Mouse (Mus musculus) CH12.LX (cell line): ENCODE results near the gene Lrtm2. TPM values are rescaled to one million over a fixed set of nuclear protein-coding genes. Genes with fewer than 3 reads are reported as not detected.

Experiments used
- DNase-seq: peaks from one replicate; pipeline ENCODE4 v3.0.0-alpha.2; 2013; ENCODE audit errors: extremely low read depth
- H3K27ac ChIP-seq: 2 replicates; pipeline ENCODE4 v1.5.1; 2012; ENCODE audit warnings: low read depth, mild to moderate bottlenecking, control low read depth, moderate library complexity; ENCODE audit not compliant: insufficient read depth
- H3K27me3 ChIP-seq: replicated peaks from 2 replicates; pipeline ENCODE3; 2012; ENCODE audit warnings: inconsistent platforms
- H3K36me3 ChIP-seq, 2 experiments: replicated peaks in 1 of 2; 2 replicates each; pipeline versions ENCODE3 to v1.6.1; 2012; ENCODE audit warnings: inconsistent platforms in 1 of 2, low read length in 1 of 2, mild to moderate bottlenecking in 1 of 2, mixed read lengths in 1 of 2, moderate library complexity in 1 of 2; ENCODE audit not compliant: control insufficient read depth in 1 of 2, insufficient read depth in 1 of 2
- H3K4me1 ChIP-seq, 2 experiments: 2 replicates each; pipeline ENCODE4 v1.6.1; 2012; ENCODE audit warnings: inconsistent platforms in 1 of 2, moderate library complexity in 1 of 2; ENCODE audit not compliant: insufficient read depth in 2 of 2, control insufficient read depth in 1 of 2
- H3K4me2 ChIP-seq: 2 replicates; pipeline ENCODE4 v1.6.1; 2012; ENCODE audit warnings: low read depth, mild to moderate bottlenecking, control low read depth; ENCODE audit not compliant: poor library complexity, insufficient read depth, severe bottlenecking
- H3K4me3 ChIP-seq, 3 experiments: fragments of 150-350 bp in 1 of 3; sonication (generic) in 1 of 3; replicated peaks in 1 of 3; 2 replicates each; pipeline versions ENCODE3 to v1.5.1; 2011 to 2012; ENCODE audit warnings: low read depth in 2 of 3, low read length in 2 of 3, mild to moderate bottlenecking in 2 of 3, moderate library complexity in 2 of 3, control low read depth in 1 of 3, improper control_type of control experiment in 1 of 3, inconsistent platforms in 1 of 3, mixed read lengths in 1 of 3; ENCODE audit not compliant: poor library complexity in 1 of 3
- H3K79me2 ChIP-seq: replicated peaks from 2 replicates; pipeline ENCODE4 v1.6.1; 2012; ENCODE audit warnings: mild to moderate bottlenecking, moderate library complexity; ENCODE audit not compliant: control insufficient read depth, poor library complexity, insufficient read depth, severe bottlenecking; ENCODE audit errors: extremely low read depth
- H3K9ac ChIP-seq: 2 replicates; pipeline ENCODE4 v1.6.1; 2012; ENCODE audit warnings: low read depth, mild to moderate bottlenecking, control low read depth, moderate library complexity; ENCODE audit not compliant: insufficient read depth
- H3K9me3 ChIP-seq: replicated peaks from 2 replicates; pipeline ENCODE3; 2012; ENCODE audit warnings: low read length, inconsistent platforms, mixed read lengths
- BHLHE40 ChIP-seq: IDR thresholded peaks from 2 replicates; pipeline ENCODE4 v1.6.1; 2011; ENCODE audit warnings: mild to moderate bottlenecking, low read depth, low read length, improper control_type of control experiment
- CHD2 ChIP-seq: IDR thresholded peaks from 2 replicates; pipeline ENCODE4 v1.6.1; 2011; ENCODE audit warnings: low read length, improper control_type of control experiment
- CTCF ChIP-seq, 2 experiments: IDR thresholded peaks in 1 of 2; conservative IDR thresholded peaks in 1 of 2; 2 replicates each; pipeline ENCODE4 v1.5.1; 2011 to 2012; ENCODE audit warnings: low read depth in 2 of 2, low read length in 2 of 2, improper control_type of control experiment in 1 of 2, inconsistent platforms in 1 of 2, mild to moderate bottlenecking in 1 of 2, moderate library complexity in 1 of 2
- ELF1 ChIP-seq: IDR thresholded peaks from 2 replicates; pipeline ENCODE4 v1.6.1; 2014; ENCODE audit warnings: low read depth, mild to moderate bottlenecking, inconsistent platforms, low read length, improper control_type of control experiment
- EP300 ChIP-seq: IDR thresholded peaks from 2 replicates; pipeline ENCODE4 v1.6.1; 2011; ENCODE audit warnings: low read length, improper control_type of control experiment
- ETS1 ChIP-seq: conservative IDR thresholded peaks from 2 replicates; pipeline ENCODE4 v1.6.1; 2012; ENCODE audit warnings: low read depth, mild to moderate bottlenecking, inconsistent platforms, low read length, improper control_type of control experiment, moderate library complexity
- GABPA ChIP-seq: IDR thresholded peaks from 2 replicates; pipeline ENCODE4 v1.6.1; 2012; ENCODE audit warnings: low read depth, low read length, improper control_type of control experiment, inconsistent platforms; ENCODE audit not compliant: insufficient replicate concordance
- IRF4 ChIP-seq: IDR thresholded peaks from 2 replicates; pipeline ENCODE4 v1.6.1; 2014; ENCODE audit warnings: low read depth, mild to moderate bottlenecking, inconsistent platforms, low read length, improper control_type of control experiment
- JUN ChIP-seq: IDR thresholded peaks from 2 replicates; pipeline ENCODE4 v1.6.1; 2011; ENCODE audit warnings: low read depth, mild to moderate bottlenecking, low read length, improper control_type of control experiment, moderate library complexity; ENCODE audit not compliant: insufficient read depth
- MAZ ChIP-seq: IDR thresholded peaks from 2 replicates; pipeline ENCODE4 v1.6.1; 2012; ENCODE audit warnings: low read depth, mild to moderate bottlenecking, inconsistent platforms, low read length, improper control_type of control experiment, moderate library complexity
- MXI1 ChIP-seq: IDR thresholded peaks from 2 replicates; pipeline ENCODE4 v1.6.1; 2011; ENCODE audit warnings: mild to moderate bottlenecking, low read depth, low read length, improper control_type of control experiment
- MYC ChIP-seq: IDR thresholded peaks from 2 replicates; pipeline ENCODE4 v1.6.1; 2011; ENCODE audit warnings: low read depth, mild to moderate bottlenecking, improper control_type of control experiment, low read length
- NRF1 ChIP-seq: IDR thresholded peaks from 2 replicates; pipeline ENCODE4 v1.6.1; 2014; ENCODE audit warnings: low read depth, mild to moderate bottlenecking, inconsistent platforms, low read length, improper control_type of control experiment, moderate library complexity
- POLR2A ChIP-seq: IDR thresholded peaks from 2 replicates; pipeline ENCODE4 v1.6.1; 2011; ENCODE audit warnings: low read depth, mild to moderate bottlenecking, improper control_type of control experiment, low read length
- POLR2AphosphoS2 ChIP-seq: IDR thresholded peaks from 2 replicates; pipeline ENCODE4 v1.6.1; 2011; ENCODE audit warnings: low read depth, low read length, improper control_type of control experiment
- RAD21 ChIP-seq: IDR thresholded peaks from 2 replicates; pipeline ENCODE4 v1.6.1; 2011; ENCODE audit warnings: low read depth, mild to moderate bottlenecking, low read length, improper control_type of control experiment, moderate library complexity
- RCOR1 ChIP-seq: conservative IDR thresholded peaks from 2 replicates; pipeline ENCODE4 v1.6.1; 2012; ENCODE audit warnings: low read depth, mild to moderate bottlenecking, inconsistent platforms, low read length, improper control_type of control experiment
- SMC3 ChIP-seq: IDR thresholded peaks from 2 replicates; pipeline ENCODE4 v1.6.1; 2011; ENCODE audit warnings: low read depth, low read length, improper control_type of control experiment
- TCF12 ChIP-seq: IDR thresholded peaks from 2 replicates; pipeline ENCODE4 v1.6.1; 2014; ENCODE audit warnings: low read depth, mild to moderate bottlenecking, inconsistent platforms, low read length, improper control_type of control experiment
- UBTF ChIP-seq: IDR thresholded peaks from 2 replicates; pipeline ENCODE4 v1.6.1; 2012; ENCODE audit warnings: low read depth, mild to moderate bottlenecking, inconsistent platforms, low read length, improper control_type of control experiment, moderate library complexity
- USF2 ChIP-seq: conservative IDR thresholded peaks from 2 replicates; pipeline ENCODE4 v1.6.1; 2011; ENCODE audit warnings: low read depth, low read length, improper control_type of control experiment
- ZNF384 ChIP-seq: IDR thresholded peaks from 2 replicates; pipeline ENCODE4 v1.6.1; 2012; ENCODE audit warnings: low read depth, low read length, improper control_type of control experiment, inconsistent platforms
- dilution Hi-C: fragments of 300-500 bp; cut with MboI; formaldehyde crosslinking; loops from 2 replicates; pipeline ENCODE4 v1.14.3; 2020; ENCODE audit warnings: low sequenced_read_pairs; ENCODE audit not compliant: extremely low pct_unique_long_range_greater_than_20kb, extremely low pct_ligation_motif_present
- in situ Hi-C: fragments of 300-500 bp; cut with MboI; formaldehyde crosslinking; loops from 3 replicates; pipeline ENCODE4 v1.14.3; 2019; ENCODE audit warnings: low sequenced_read_pairs, low pct_ligation_motif_present, low pct_unique_long_range_greater_than_20kb, mixed read lengths
- polyA plus RNA-seq: library from polyadenylated mRNA; unstranded; fragments of >175 nt; gene quantifications from 2 replicates; pipeline ENCODE4 v1.2.1, GENCODE M21; 2012; ENCODE audit warnings: low read depth; ENCODE audit not compliant: insufficient read length
- total RNA-seq, 2 experiments: library from RNA; depleted of rRNA; stranded (reverse); fragments of 300-350 nt in 1 of 2; fragments of >200 nt in 1 of 2; gene quantifications; 2 replicates each; pipeline ENCODE4 v1.2.3; 2012 to 2014

The Lrtm2 gene
- total and polyA plus RNA-seq, 3 experiments: not detected

DNA sequence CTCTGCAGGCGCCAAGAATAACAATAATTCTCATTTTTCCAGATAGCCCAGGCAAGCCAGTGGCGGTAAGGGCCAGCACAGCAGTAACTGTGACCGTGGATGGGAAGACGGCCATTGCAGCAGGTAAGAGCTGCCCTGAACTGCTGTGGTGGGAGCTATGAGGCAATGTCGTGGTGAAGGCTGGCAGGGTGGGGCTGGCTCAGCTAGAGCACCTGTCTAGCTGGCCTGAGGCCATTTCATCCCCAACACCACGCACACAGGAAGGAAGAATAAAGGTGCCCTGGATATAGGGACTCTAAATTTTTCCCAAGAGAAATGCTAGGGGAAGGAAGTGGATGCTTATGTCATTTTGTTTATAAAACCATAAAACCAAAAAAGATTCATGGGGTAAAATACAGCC is 18.2 kb downstream of the Lrtm2 start:
- TF ChIP-seq RAD21: no peak
- no peak for TF ChIP-seq EP300
- no peak for TF ChIP-seq GABPA
- TF ChIP-seq TCF12: no peak
- TF ChIP-seq, all 38 proteins: peak for 0
- dilution Hi-C loops: no loop called here
- Histone ChIP-seq H3K36me3 (no peaks in the 10 kb centered on the region), H3K4me2 (no peak overlapping the region), H3K4me3 (no peak overlapping the region), H3K27ac (no peak overlapping the region), H3K9me3 (no peaks in the 10 kb centered on the region), H3K4me1 (0 out of 4 replicates have a peak, but pooled peaks cover 0 to 2% of the 10 kb centered on the region in 2 experiments), H3K9ac (no peak overlapping the region), H3K27me3 (peaks cover 96% of the 10 kb centered on the region), H3K79me2 (no peaks in the 10 kb centered on the region)
- DNase-seq: no peak
- in situ Hi-C loops: no loop called here

- Histone ChIP-seq H3K27me3 (peaks cover 94% of the 10 kb centered on the region), H3K36me3 (no peaks in the 10 kb centered on the region), H3K4me2 (no peak overlapping the region), H3K27ac (no peak overlapping the region), H3K4me3 (no peak overlapping the region), H3K9me3 (no peaks in the 10 kb centered on the region), H3K4me1 (0 out of 4 replicates have a peak, but pooled peaks cover 0 to 2% of the 10 kb centered on the region in 2 experiments), H3K79me2 (no peaks in the 10 kb centered on the region), H3K9ac (no peak overlapping the region)
- in situ Hi-C loops (no loop called here), dilution Hi-C loops (no loop called here)
- no peak for TF ChIP-seq JUN
- TF ChIP-seq IRF4: no peak
- TF ChIP-seq RCOR1: no peak
- no peak for TF ChIP-seq GABPA
- TF ChIP-seq POLR2AphosphoS2: no peak
- no peak for TF ChIP-seq UBTF
- TF ChIP-seq USF2: no peak
- TF ChIP-seq ELF1: no peak
- TF ChIP-seq SMC3: no peak
- no peak for TF ChIP-seq BHLHE40
- no peak for TF ChIP-seq MXI1
- TF ChIP-seq ZNF384: no peak
- TF ChIP-seq POLR2A: no peak
- TF ChIP-seq NRF1: no peak
- no peak for TF ChIP-seq MYC
- TF ChIP-seq ETS1: no peak
- TF ChIP-seq MAZ: no peak
- TF ChIP-seq CTCF (conservative IDR thresholded peaks at IDR 0.05 in 1 of 2, IDR thresholded peaks at IDR 0.05 in 1 of 2; ENCODE audit: low read depth in 2 of 2, low read length in 2 of 2): no peak
- no peak for TF ChIP-seq CHD2
- DNase-seq: no peak
These were observed 20.4 kb downstream of the Lrtm2 start for GRCm38 (mm10) chr6:119310176-119310575.
